Mouse (Mus musculus): ENCODE results near the gene Mepce.

DNA sequence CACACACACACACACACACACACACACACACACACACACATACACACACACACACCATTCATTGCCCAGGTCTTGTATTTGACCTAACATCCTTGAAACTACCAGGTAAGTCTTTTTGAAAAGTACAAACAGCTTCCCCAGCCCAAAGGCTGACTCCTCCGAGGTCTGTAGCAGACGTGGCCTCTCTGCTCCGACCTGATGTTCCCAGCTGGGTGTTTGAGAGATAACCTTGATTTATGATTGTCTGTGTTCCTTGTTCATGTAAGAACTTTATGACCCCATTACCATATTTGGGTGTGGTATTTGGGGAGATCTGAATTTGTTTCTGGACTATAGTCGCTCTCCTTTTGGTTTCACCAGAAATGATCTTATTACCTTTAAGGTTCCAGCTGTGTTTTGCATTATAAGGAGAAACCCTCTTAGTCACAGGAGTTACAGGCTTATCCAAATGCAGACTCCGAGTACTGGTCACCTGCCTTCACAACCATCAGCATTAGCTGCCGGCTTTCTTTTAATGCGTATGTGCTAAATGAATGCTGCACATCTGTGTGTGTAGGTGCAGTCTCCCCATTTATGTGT is 10.1 kb downstream of the Mepce start:
- TF ChIP-seq POLR2A (IDR thresholded peaks at IDR 0.05; ENCODE audit: low read depth, low read length) (no peak), CTCF (IDR thresholded peaks at IDR 0.05; ENCODE audit: extremely low read depth, insufficient read length, insufficient replicate concordance, low read depth, low read length) (no peak)

Measured in small intestine, adult 2 months (tissue).